Mouse (Mus musculus) bone marrow macrophage, adult 2 months (primary cell): Measurements from ENCODE around the gene Khnyn.

Experiments used
- CTCF ChIP-seq: IDR thresholded peaks from 2 replicates; pipeline ENCODE4 v1.5.1; 2012; ENCODE audit warnings: low read depth, mild to moderate bottlenecking, low read length, moderate library complexity
- POLR2A ChIP-seq: IDR thresholded peaks from 2 replicates; pipeline ENCODE4 v1.6.1; 2012; ENCODE audit warnings: mild to moderate bottlenecking, low read depth, low read length, borderline replicate concordance

DNA sequence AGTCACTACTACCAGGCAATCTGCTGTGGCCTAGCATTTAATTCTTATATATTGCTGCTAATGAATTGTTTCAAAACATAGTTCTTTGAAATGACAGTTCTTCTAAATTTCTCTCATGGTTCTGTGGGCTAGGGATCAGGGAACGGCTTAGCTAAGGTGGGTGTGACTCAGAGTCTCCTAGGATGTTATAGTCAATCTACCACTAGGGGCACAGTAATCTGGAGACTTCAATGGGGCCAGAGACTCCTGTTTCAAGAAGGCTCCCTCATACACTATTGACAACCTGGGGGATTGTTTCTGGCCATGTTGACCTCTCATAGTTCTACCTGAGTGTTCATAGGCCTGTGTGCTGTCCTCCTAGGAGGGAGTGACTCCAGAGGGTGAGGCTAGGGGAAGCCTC is 20.8 kb downstream of the Khnyn start:
- TF ChIP-seq POLR2A (no peak), CTCF (no peak)
